Mouse (Mus musculus): ENCODE data around the gene Gm973. TPM values are rescaled to one million over a fixed set of nuclear protein-coding genes. Genes with fewer than 3 reads are reported as not detected.

Gene Gm973
- total RNA-seq, 2 experiments from 2014 or later: 1.4 to 3.1 TPM

GRCm38 (mm10) chr1:59573843-59574242 lies 57.8 kb downstream of the Gm973 start:
- no peak for ATAC-seq (replicated peaks; ENCODE audit: low FRiP score, low TSS enrichment, poor library complexity, severe bottlenecking)

- no peak for ATAC-seq (replicated peaks; ENCODE audit: low FRiP score, low TSS enrichment, poor library complexity, severe bottlenecking)
Measured at GRCm38 (mm10) chr1:59574262-59575187, 58.5 kb downstream of the Gm973 start.

- no peak for ATAC-seq (replicated peaks; ENCODE audit: low FRiP score, low TSS enrichment, poor library complexity, severe bottlenecking)
Measured at GRCm38 (mm10) chr1:59578770-59579169, 62.7 kb downstream of the Gm973 start.

GRCm38 (mm10) chr1:59579327-59579726 lies 63.3 kb downstream of the Gm973 start:
- ATAC-seq (replicated peaks; ENCODE audit: low FRiP score, low TSS enrichment, poor library complexity, severe bottlenecking): no peak

- no peak for ATAC-seq (replicated peaks; ENCODE audit: low FRiP score, low TSS enrichment, poor library complexity, severe bottlenecking)
Measured at GRCm38 (mm10) chr1:59580131-59580751, 64.2 kb downstream of the Gm973 start.

GRCm38 (mm10) chr1:59580880-59581279 lies 64.8 kb downstream of the Gm973 start:
- no peak for ATAC-seq (replicated peaks; ENCODE audit: low FRiP score, low TSS enrichment, poor library complexity, severe bottlenecking)

GRCm38 (mm10) chr1:59584656-59585410 lies 68.8 kb downstream of the Gm973 start:
- ATAC-seq (replicated peaks; ENCODE audit: low FRiP score, low TSS enrichment, poor library complexity, severe bottlenecking): peak; percentile 78

GRCm38 (mm10) chr1:59589271-59589670 lies 73.2 kb downstream of the Gm973 start:
- no peak for ATAC-seq (replicated peaks; ENCODE audit: low FRiP score, low TSS enrichment, poor library complexity, severe bottlenecking)

GRCm38 (mm10) chr1:59592359-59592758 lies 76.3 kb downstream of the Gm973 start:
- 0 out of 2 replicates have a peak, but pooled peaks have one; percentile 4 for ATAC-seq (replicated peaks; ENCODE audit: low FRiP score, low TSS enrichment, poor library complexity, severe bottlenecking)

GRCm38 (mm10) chr1:59592876-59593275 lies 76.8 kb downstream of the Gm973 start:
- ATAC-seq (replicated peaks; ENCODE audit: low FRiP score, low TSS enrichment, poor library complexity, severe bottlenecking): no peak

GRCm38 (mm10) chr1:59593622-59594035 lies 77.6 kb downstream of the Gm973 start:
- ATAC-seq (replicated peaks; ENCODE audit: low FRiP score, low TSS enrichment, poor library complexity, severe bottlenecking): 0 out of 2 replicates have a peak, but pooled peaks have one; percentile 30

GRCm38 (mm10) chr1:59594586-59595266 lies 78.7 kb downstream of the Gm973 start:
- ATAC-seq (replicated peaks; ENCODE audit: low FRiP score, low TSS enrichment, poor library complexity, severe bottlenecking): no peak

- ATAC-seq (replicated peaks; ENCODE audit: low FRiP score, low TSS enrichment, poor library complexity, severe bottlenecking): no peak
Measured at GRCm38 (mm10) chr1:59595609-59596008, 79.5 kb downstream of the Gm973 start.

- no peak for ATAC-seq (replicated peaks; ENCODE audit: low FRiP score, low TSS enrichment, poor library complexity, severe bottlenecking)
Measured at GRCm38 (mm10) chr1:59602531-59603416, 86.7 kb downstream of the Gm973 start.

GRCm38 (mm10) chr1:59603417-59603712 lies 87.3 kb downstream of the Gm973 start:
- ATAC-seq (replicated peaks; ENCODE audit: low FRiP score, low TSS enrichment, poor library complexity, severe bottlenecking): no peak

GRCm38 (mm10) chr1:59603893-59604292 lies 87.8 kb downstream of the Gm973 start:
- peak; percentile 47; the same call in 1 of the 2 replicates for ATAC-seq (replicated peaks; ENCODE audit: low FRiP score, low TSS enrichment, poor library complexity, severe bottlenecking)

GRCm38 (mm10) chr1:59606479-59606878 lies 90.4 kb downstream of the Gm973 start:
- ATAC-seq (replicated peaks; ENCODE audit: low FRiP score, low TSS enrichment, poor library complexity, severe bottlenecking): no peak

- no peak for ATAC-seq (replicated peaks; ENCODE audit: low FRiP score, low TSS enrichment, poor library complexity, severe bottlenecking)
Measured at GRCm38 (mm10) chr1:59607071-59607470, 91.0 kb downstream of the Gm973 start.
